Mouse (Mus musculus) MEL (cell line): ENCODE results near the gene Gipc2. TPM values are rescaled to one million over a fixed set of nuclear protein-coding genes. Genes with fewer than 3 reads are reported as not detected.

Source experiments
- DNase-seq: peaks from one replicate; pipeline ENCODE4 v3.0.0; 2011; ENCODE audit warnings: low read depth, low spot score
- H3K27ac ChIP-seq: 2 replicates; pipeline ENCODE4 v1.5.1; 2012; ENCODE audit warnings: low read depth, mild to moderate bottlenecking, control low read depth, low read length, moderate library complexity; ENCODE audit not compliant: control insufficient read depth
- H3K27me3 ChIP-seq, 2 experiments: fragments of 150-350 bp in 1 of 2; sonication (generic) in 1 of 2; 2 replicates each; pipeline ENCODE4 v1.6.1; 2012; ENCODE audit warnings: low read length in 2 of 2, mild to moderate bottlenecking in 2 of 2, improper control_type of control experiment in 1 of 2, moderate library complexity in 1 of 2; ENCODE audit not compliant: insufficient read depth in 2 of 2, control insufficient read depth in 1 of 2
- H3K36me3 ChIP-seq, 2 experiments: 2 replicates each; pipeline ENCODE4 v1.6.1; 2012 to 2014; ENCODE audit warnings: low read length in 2 of 2, improper control_type of control experiment in 1 of 2, inconsistent platforms in 1 of 2, mild to moderate bottlenecking in 1 of 2; ENCODE audit not compliant: insufficient read depth in 2 of 2, control insufficient read depth in 1 of 2
- H3K4me1 ChIP-seq, 2 experiments: fragments of 150-350 bp in 1 of 2; sonication (generic) in 1 of 2; 2 replicates each; pipeline ENCODE4 v1.6.1; 2012; ENCODE audit warnings: low read length in 2 of 2, improper control_type of control experiment in 1 of 2, mild to moderate bottlenecking in 1 of 2; ENCODE audit not compliant: insufficient read depth in 2 of 2, control insufficient read depth in 1 of 2
- H3K4me3 ChIP-seq, 2 experiments: fragments of 150-350 bp in 1 of 2; sonication (generic) in 1 of 2; 2 replicates each; pipeline ENCODE4 v1.5.1; 2012; ENCODE audit warnings: low read depth in 2 of 2, low read length in 2 of 2, mild to moderate bottlenecking in 2 of 2, moderate library complexity in 2 of 2, control low read depth in 1 of 2, improper control_type of control experiment in 1 of 2; ENCODE audit not compliant: control insufficient read depth in 1 of 2, insufficient read depth in 1 of 2
- H3K79me2 ChIP-seq: 2 replicates; pipeline ENCODE4 v1.6.1; 2012; ENCODE audit warnings: mild to moderate bottlenecking, low read length, moderate library complexity; ENCODE audit not compliant: control insufficient read depth, poor library complexity, insufficient read depth
- H3K9ac ChIP-seq: 2 replicates; pipeline ENCODE4 v1.6.1; 2012; ENCODE audit warnings: low read depth, mild to moderate bottlenecking, control low read depth, low read length, moderate library complexity; ENCODE audit not compliant: control insufficient read depth, poor library complexity, severe bottlenecking
- H3K9me3 ChIP-seq: fragments of 150-350 bp; sonication (generic); replicated peaks from 2 replicates; pipeline ENCODE4 v1.6.1; 2012; ENCODE audit warnings: mild to moderate bottlenecking, low read length, improper control_type of control experiment, moderate library complexity; ENCODE audit not compliant: insufficient read depth
- CHD2 ChIP-seq: IDR thresholded peaks from 2 replicates; pipeline ENCODE4 v1.6.1; 2011; ENCODE audit warnings: low read length, improper control_type of control experiment
- CTCF ChIP-seq, 3 experiments: IDR thresholded peaks in 2 of 3; conservative IDR thresholded peaks in 1 of 3; 2 replicates each; pipeline ENCODE4 v1.5.1; 2011 to 2012; ENCODE audit warnings: low read length in 3 of 3, low read depth in 2 of 3, mild to moderate bottlenecking in 2 of 3, improper control_type of control experiment in 1 of 3, inconsistent platforms in 1 of 3, mixed read lengths in 1 of 3, moderate library complexity in 1 of 3; ENCODE audit not compliant: control insufficient read depth in 1 of 3, insufficient read depth in 1 of 3, poor library complexity in 1 of 3, severe bottlenecking in 1 of 3
- ELF1 ChIP-seq: IDR thresholded peaks from 2 replicates; pipeline ENCODE4 v1.6.1; 2014; ENCODE audit warnings: low read depth, mild to moderate bottlenecking, inconsistent platforms, low read length, improper control_type of control experiment, moderate library complexity
- JUND ChIP-seq: IDR thresholded peaks from 2 replicates; pipeline ENCODE4 v1.6.1; 2011; ENCODE audit warnings: low read depth, mild to moderate bottlenecking, improper control_type of control experiment, low read length
- KAT2A ChIP-seq: conservative IDR thresholded peaks from 2 replicates; pipeline ENCODE4 v1.6.1; 2012; ENCODE audit warnings: low read depth, low read length, improper control_type of control experiment, inconsistent platforms
- MAX ChIP-seq: IDR thresholded peaks from 2 replicates; pipeline ENCODE4 v1.6.1; 2011; ENCODE audit warnings: low read length, improper control_type of control experiment
- MAZ ChIP-seq: IDR thresholded peaks from 2 replicates; pipeline ENCODE4 v1.6.1; 2012; ENCODE audit warnings: low read depth, mild to moderate bottlenecking, inconsistent platforms, low read length, improper control_type of control experiment
- MEF2A ChIP-seq: IDR thresholded peaks from 2 replicates; pipeline ENCODE4 v1.6.1; 2014; ENCODE audit warnings: low read depth, mild to moderate bottlenecking, inconsistent platforms, low read length, improper control_type of control experiment; ENCODE audit not compliant: poor library complexity, insufficient replicate concordance, severe bottlenecking; ENCODE audit errors: extremely low read depth
- MXI1 ChIP-seq: IDR thresholded peaks from 2 replicates; pipeline ENCODE4 v1.6.1; 2011; ENCODE audit warnings: mild to moderate bottlenecking, low read depth, low read length, improper control_type of control experiment
- MYB ChIP-seq: IDR thresholded peaks from 2 replicates; pipeline ENCODE4 v1.6.1; 2011; ENCODE audit warnings: mild to moderate bottlenecking, low read depth, low read length, improper control_type of control experiment
- MYC ChIP-seq: IDR thresholded peaks from 2 replicates; pipeline ENCODE4 v1.6.1; 2011; ENCODE audit warnings: low read depth, mild to moderate bottlenecking, low read length, improper control_type of control experiment, moderate library complexity
- POLR2AphosphoS2 ChIP-seq: IDR thresholded peaks from 2 replicates; pipeline ENCODE4 v1.6.1; 2011; ENCODE audit warnings: low read length, improper control_type of control experiment
- POLR2AphosphoS5 ChIP-seq: IDR thresholded peaks from 2 replicates; pipeline ENCODE4 v1.6.1; 2012; ENCODE audit warnings: low read depth, borderline replicate concordance, mild to moderate bottlenecking, inconsistent platforms, low read length, moderate library complexity, mixed read lengths
- RAD21 ChIP-seq: IDR thresholded peaks from 2 replicates; pipeline ENCODE4 v1.6.1; 2011; ENCODE audit warnings: mild to moderate bottlenecking, low read depth, low read length, improper control_type of control experiment
- SIN3A ChIP-seq: IDR thresholded peaks from 2 replicates; pipeline ENCODE4 v1.6.1; 2012; ENCODE audit warnings: low read length, improper control_type of control experiment, inconsistent platforms
- SMC3 ChIP-seq: IDR thresholded peaks from 2 replicates; pipeline ENCODE4 v1.6.1; 2011; ENCODE audit warnings: low read depth, low read length, improper control_type of control experiment
- TAL1 ChIP-seq: IDR thresholded peaks from 2 replicates; pipeline ENCODE4 v1.6.1; 2012; ENCODE audit warnings: mild to moderate bottlenecking, inconsistent platforms, low read length, moderate library complexity, mixed read lengths
- TBP ChIP-seq: IDR thresholded peaks from 2 replicates; pipeline ENCODE4 v1.8.0; 2011; ENCODE audit warnings: low read depth, low read length, improper control_type of control experiment
- TCF12 ChIP-seq: IDR thresholded peaks from 2 replicates; pipeline ENCODE4 v1.6.1; 2014; ENCODE audit warnings: low read depth, mild to moderate bottlenecking, inconsistent platforms, low read length, improper control_type of control experiment, moderate library complexity
- USF1 ChIP-seq: IDR thresholded peaks from 2 replicates; pipeline ENCODE4 v1.6.1; 2014; ENCODE audit warnings: low read depth, mild to moderate bottlenecking, inconsistent platforms, low read length, improper control_type of control experiment, moderate library complexity
- USF2 ChIP-seq, 2 experiments: IDR thresholded peaks; 2 replicates each; pipeline ENCODE4 v1.6.1; 2011 to 2012; ENCODE audit warnings: improper control_type of control experiment in 2 of 2, low read length in 2 of 2, borderline replicate concordance in 1 of 2, inconsistent platforms in 1 of 2, low read depth in 1 of 2, mild to moderate bottlenecking in 1 of 2; ENCODE audit not compliant: insufficient read depth in 1 of 2
- ZC3H11A ChIP-seq: IDR thresholded peaks from 2 replicates; pipeline ENCODE4 v1.6.1; 2012; ENCODE audit warnings: low read depth, mild to moderate bottlenecking, inconsistent platforms, low read length, improper control_type of control experiment
- ZKSCAN1 ChIP-seq: IDR thresholded peaks from 2 replicates; pipeline ENCODE4 v1.6.1; 2012; ENCODE audit warnings: low read depth, mild to moderate bottlenecking, inconsistent platforms, low read length, improper control_type of control experiment, moderate library complexity
- ZMIZ1 ChIP-seq: IDR thresholded peaks from 2 replicates; pipeline ENCODE4 v1.6.1; 2012; ENCODE audit warnings: low read depth, mild to moderate bottlenecking, inconsistent platforms, low read length, improper control_type of control experiment, moderate library complexity
- polyA plus RNA-seq, 2 experiments: library from polyadenylated mRNA; stranded (reverse) in 1 of 2; unstranded in 1 of 2; fragments of >175 nt in 1 of 2; fragments of >200 nt in 1 of 2; gene quantifications; 2 replicates each; pipeline versions ENCODE4 v1.2.1 to v1.2.4; 2012; ENCODE audit warnings: low replicate concordance in 2 of 2, low read depth in 1 of 2; ENCODE audit not compliant: insufficient read length in 2 of 2, insufficient read depth in 1 of 2, missing spikeins in 1 of 2
- total RNA-seq: library from RNA; depleted of rRNA; stranded (reverse); fragments of 300-350 nt; gene quantifications from 2 replicates; pipeline ENCODE4 v1.2.3, GENCODE M21; 2012

Gipc2 gene
- total and polyA plus RNA-seq, 3 experiments = 0.27 to 0.78 TPM; not detected in 1

DNA sequence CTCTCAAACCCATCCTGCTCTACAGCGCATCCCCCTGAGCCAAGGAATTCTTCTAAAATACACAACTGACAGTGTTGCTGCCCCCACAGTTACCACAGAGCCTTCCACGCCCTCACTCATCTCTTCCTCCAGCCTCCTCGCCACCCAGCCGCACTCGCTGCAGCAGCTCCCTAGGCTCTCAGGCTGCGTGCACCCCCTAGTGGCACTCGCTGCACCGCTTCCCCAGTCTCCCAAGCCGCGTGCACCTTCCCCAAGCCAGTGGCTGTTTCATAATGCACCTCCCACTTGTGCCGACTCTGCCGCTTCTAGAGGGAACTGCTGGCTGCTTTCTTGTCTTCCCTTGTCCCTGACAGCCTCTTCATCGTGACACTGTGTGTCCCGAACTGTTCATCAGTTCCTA, 60.7 kb downstream of the Gipc2 start (continued):
- TF ChIP-seq USF2 (IDR thresholded peaks at IDR 0.05; ENCODE audit: borderline replicate concordance in 1 of 2, insufficient read depth in 1 of 2, low read depth in 1 of 2, low read length in 2 of 2) = no peak
- 0 out of 2 replicates have a peak, but pooled peaks have one; percentile 23 for TF ChIP-seq ELF1
- TF ChIP-seq MYB = no peak
- peak; percentile 78 for TF ChIP-seq MXI1
- TF ChIP-seq TCF12 = no peak; the same call in none of the 2 replicates
- peak; percentile 53 for TF ChIP-seq RAD21
- TF ChIP-seq TAL1 = no peak
- TF ChIP-seq KAT2A = no peak
- peak; percentile 78; the same call in 1 of the 2 replicates for TF ChIP-seq MYC
- TF ChIP-seq ZMIZ1 = no peak
- peak; percentile 63 for TF ChIP-seq SIN3A
- no peak for TF ChIP-seq CHD2
- TF ChIP-seq ZKSCAN1 = no peak
- TF ChIP-seq USF1 = no peak
- TF ChIP-seq POLR2AphosphoS2 = no peak
- TF ChIP-seq POLR2AphosphoS5 = no peak
- peak; percentile 66 for TF ChIP-seq MAX
- TF ChIP-seq MAZ = 0 out of 2 replicates have a peak, but pooled peaks have one; percentile 63
- 0 out of 2 replicates have a peak, but pooled peaks have one; percentile 13 for TF ChIP-seq TBP
- peak; percentile 68 for TF ChIP-seq SMC3
- peak; percentile 77 to 92 (median 87) for TF ChIP-seq CTCF (IDR thresholded peaks at IDR 0.05 in 2 of 3, conservative IDR thresholded peaks at IDR 0.05 in 1 of 3; ENCODE audit: control insufficient read depth in 1 of 3, insufficient read depth in 1 of 3, low read depth in 2 of 3, low read length in 3 of 3, poor library complexity in 1 of 3, severe bottlenecking in 1 of 3)
- no peak for TF ChIP-seq MEF2A
- peak; percentile 45; the same call in 1 of the 2 replicates for TF ChIP-seq ZC3H11A
- TF ChIP-seq, all 39 proteins: peak for 16

DNA sequence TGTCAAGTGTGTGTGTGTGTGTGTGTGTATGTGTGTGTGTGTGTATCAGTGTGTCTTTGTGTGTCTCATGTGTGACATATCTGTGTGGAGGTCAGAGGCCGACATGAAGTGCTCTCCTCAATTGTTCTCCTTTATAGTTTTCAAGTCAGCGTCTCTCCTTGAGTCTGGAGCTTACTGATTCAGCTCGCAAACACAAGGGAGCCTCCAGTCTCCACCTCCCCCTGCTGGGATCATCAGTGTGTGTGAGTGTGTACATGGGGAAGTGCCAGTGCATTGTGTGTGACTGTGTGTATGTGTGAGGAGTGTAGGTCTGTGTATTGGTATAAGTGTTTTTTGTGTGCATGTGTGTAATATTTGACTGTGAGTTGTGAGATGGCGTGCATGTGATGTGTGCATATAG, 62.6 kb downstream of the Gipc2 start:
- Histone ChIP-seq H3K36me3 (peaks cover 0 to 2% of the 10 kb centered on the region in 2 experiments; a peak in 1 of 4 replicates), H3K9me3 (no peaks in the 10 kb centered on the region), H3K27ac (no peak overlapping the region), H3K4me3 (no peak overlapping the region), H3K4me1 (peaks cover 4 to 20% of the 10 kb centered on the region in 2 experiments), H3K79me2 (no peaks in the 10 kb centered on the region), H3K9ac (no peak overlapping the region), H3K27me3 (no peaks in the 10 kb centered on the region)
- no peak for DNase-seq
- TF ChIP-seq JUND = no peak
